Mouse (Mus musculus): ENCODE data around the gene Ints5. TPM values are rescaled to one million over a fixed set of nuclear protein-coding genes. Genes with fewer than 3 reads are reported as not detected.

Ints5 gene
- 28.9 and 29.0 TPM in 2 replicates for polyA plus RNA-seq (2012; rRNA removed; ENCODE audit: low replicate concordance)

DNA sequence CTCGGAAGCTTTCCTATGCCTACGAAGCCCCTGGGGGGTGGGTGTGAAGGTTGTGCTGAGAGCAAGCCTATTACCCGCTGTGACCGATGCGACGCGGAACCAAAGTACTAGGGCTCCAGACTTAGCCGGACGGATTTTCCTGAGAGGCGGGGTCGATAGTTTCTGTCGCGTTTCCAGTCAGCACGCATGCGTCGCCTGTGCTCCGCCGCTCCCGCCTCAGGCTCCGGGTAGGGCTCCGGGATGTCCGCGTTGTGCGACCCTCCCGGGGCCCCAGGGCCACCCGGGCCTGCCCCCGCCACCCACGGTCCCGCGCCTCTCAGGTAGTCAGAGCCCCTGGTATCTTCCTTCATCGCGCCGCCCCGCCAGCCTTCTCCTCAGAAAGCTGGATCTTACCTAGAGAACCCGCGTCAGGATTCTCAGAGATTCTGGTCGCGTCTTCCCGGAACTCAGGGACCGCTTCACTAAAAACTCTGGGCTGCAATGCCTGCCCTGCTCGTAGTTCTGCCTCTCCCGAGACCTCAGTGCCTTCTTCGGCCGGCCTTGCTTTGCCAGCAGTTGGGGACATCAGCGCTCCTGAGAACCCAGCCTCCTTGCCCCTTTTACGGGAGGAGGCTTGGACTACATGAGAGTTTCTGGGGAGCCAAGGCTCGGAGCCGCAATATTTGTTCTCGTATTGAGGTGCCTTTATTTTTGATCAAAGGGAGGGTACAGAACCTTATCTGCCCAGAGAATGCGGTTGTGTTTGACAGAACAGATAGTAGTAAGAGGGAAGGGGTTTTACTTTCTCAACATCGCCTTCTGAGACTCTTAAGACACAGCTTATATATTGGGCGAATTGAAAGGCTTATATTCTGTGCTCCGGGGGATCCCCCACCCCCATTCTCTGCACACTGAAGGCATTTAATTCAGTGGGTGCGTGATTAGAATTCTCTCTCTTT lies at the start of gene Ints5:
Ints5 (plus strand) TSS at position 177 of the 938 bp plus-strand sequence.

DNA sequence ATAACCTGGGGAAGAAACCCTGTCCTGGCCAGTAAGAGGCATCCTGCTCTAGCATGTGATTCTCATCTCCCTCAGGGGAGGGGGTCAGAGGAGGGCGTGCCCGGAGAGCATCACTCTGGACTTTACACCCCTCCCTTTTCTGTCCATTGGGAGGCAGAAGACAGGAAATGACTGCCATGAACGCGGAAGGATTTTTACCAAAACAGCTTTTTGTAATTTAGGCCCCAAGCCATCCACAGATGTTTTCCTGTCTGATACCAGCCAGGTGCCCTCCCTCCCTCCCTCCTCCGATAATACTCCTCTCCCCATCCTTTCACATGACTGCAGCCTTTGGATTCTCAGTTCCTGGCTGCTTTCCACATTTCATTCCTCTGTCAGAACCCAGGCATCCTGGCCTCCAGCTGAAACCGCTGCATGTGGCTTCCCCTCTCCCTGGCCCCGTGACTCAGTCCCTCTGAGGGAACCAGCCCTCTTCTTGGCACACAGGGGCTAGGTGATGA lies 42.4 kb upstream of the Ints5 start, which contains the start of gene Lrrn4cl:
Lrrn4cl (plus strand) TSS at position 367 of the 500 bp plus-strand sequence.

DNA sequence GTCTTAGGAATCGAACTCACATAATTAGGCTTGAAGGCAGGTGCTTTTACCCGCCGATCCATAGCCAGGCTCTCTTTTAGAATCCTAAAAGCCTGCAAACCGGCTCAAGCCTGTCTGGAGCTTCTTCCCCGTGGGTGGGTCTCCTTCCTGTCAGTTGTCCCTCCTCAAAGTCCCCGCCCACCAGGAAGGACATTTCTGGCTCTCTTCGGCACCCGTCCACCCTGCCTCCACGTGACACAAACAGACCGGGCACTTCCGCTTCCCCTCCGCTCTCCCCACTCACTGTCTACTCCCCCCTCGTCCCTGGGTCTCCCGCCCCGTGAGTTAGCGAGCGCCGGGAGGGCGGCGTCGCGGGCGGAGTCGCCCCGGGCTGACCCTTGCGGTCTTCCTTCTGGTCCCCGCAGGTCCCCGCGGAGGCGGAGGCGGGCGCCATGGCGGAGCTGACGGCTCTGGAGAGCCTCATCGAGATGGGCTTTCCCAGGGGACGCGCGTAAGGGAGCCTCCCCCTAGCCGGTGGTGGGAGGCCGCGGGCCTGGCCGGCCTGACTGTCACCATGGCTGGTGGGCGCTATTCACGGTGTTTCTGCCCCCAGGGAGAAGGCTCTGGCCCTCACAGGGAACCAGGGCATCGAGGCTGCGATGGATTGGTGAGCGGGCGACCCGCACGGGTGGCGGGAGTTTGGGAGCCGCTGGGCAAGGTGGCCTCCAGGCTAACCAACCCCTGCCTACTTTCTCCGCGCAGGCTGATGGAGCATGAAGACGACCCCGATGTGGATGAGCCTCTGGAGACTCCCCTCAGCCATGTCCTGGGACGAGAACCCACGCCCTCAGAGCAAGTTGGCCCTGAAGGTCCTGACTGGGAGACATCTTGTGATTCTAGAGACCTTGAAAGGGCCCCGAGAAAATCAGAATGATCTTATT lies 21.3 kb upstream of the Ints5 start, which contains the start of gene Ubxn1:
Ubxn1 (plus strand) TSS at position 230 of the 920 bp plus-strand sequence.

DNA sequence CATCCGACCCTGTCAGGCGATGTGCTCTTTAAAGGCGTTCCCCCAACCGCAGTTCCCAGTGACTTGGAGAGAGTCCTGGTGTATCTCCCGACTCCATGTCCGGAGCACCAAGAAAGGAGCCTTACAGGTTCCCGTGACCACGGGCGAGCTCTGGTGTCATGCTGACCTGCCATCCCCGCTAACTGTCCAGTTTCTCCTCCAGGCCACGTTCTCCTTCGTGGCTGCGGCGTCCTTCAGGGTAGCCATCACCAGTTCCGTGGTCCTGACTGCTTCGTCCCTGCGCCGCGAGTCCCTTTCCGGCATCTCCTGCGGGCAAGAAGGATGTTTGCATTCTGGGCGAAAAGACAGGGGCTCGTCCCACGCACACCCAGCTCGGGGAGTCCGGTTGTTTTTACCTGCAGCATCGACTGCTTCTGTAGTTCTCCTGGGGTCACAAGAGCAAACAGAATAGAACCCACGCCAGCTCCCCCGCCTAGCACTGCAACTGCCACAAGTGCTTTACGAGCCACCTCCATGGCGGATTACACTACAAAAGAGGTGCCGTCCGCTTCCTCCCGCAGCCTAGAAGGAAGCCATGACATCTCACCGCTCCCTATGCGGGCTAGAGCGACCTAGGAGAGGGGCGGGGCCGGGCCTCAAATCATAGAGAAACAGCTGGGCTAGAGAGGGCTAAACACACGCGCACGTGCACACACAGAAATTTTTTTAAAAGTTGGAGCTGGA lies 12.3 kb upstream of the Ints5 start, which contains the start of gene Uqcc3:
Uqcc3 (minus strand) TSS at position 613 of the 723 bp plus-strand sequence.

DNA sequence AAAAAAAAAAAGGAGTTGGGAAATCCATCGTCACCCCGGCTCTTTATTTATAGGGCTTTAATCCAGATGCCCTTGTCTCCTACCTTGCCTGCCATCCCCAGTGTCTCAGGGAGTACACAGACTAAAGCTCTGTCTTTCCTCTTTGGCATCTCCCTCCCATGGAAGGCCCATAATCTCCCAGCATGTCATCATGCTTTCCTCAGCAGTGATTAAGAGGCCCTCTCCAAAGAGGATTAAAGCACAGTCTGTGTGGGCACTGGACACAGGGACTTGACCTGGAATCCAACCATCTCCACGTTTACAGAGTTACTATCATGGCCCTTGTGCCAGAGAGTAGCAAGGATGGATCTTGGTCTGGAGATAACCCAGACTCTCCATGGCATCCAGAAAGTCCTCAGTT lies 9.2 kb upstream of the Ints5 start, which contains the start of the genes Lbhd1 and Gm49403:
Lbhd1 (plus strand) TSS at position 117 of the 400 bp plus-strand sequence.
Gm49403 (plus strand) TSS at position 315 of the 400 bp plus-strand sequence.

DNA sequence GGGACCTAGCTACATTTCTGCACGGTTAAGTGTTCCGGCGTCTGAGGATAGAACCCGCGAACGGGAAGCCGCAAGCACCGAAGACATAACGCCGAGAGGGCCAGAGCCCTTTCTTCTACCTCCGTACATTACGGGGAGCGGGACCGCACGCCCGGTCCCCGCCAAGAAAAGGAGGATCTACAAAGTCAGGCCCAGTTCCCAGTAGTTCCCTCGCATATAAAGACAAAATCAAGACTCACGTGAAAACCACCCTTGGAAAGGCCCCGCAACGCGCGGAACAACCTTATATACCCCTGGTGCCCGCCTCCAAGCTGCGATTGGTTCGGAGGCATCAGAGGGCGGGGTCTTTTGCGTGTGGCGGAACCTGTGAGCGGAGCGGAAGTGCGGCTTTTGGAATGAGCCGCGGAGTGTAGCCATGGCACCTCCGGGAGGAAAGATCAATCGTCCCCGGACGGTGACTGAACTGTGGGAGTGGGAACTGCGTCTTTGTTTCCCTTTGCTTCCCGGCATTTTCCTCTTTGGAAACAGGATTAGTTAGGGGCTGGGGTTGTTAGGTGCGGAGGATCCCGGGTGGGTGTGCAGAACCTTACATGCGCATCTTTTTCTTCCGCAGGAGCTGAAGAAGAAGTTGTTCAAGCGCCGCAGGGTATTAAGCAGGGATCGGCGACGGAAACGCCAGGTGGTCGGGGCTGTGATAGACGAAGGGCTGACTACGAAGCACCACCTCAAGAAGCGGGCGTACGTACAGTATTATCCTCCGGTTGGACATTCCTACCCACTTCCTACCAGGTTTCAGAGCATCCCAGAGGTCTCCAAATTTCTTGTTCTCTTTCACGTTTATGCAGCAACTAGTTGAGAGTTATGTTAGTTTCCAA lies 4.1 kb upstream of the Ints5 start, which contains the start of the genes 1810009A15Rik and Gm49416:
1810009A15Rik (plus strand) TSS at position 343 of the 875 bp plus-strand sequence.
Gm49416 (plus strand) TSS at position 416 of the 875 bp plus-strand sequence.

DNA sequence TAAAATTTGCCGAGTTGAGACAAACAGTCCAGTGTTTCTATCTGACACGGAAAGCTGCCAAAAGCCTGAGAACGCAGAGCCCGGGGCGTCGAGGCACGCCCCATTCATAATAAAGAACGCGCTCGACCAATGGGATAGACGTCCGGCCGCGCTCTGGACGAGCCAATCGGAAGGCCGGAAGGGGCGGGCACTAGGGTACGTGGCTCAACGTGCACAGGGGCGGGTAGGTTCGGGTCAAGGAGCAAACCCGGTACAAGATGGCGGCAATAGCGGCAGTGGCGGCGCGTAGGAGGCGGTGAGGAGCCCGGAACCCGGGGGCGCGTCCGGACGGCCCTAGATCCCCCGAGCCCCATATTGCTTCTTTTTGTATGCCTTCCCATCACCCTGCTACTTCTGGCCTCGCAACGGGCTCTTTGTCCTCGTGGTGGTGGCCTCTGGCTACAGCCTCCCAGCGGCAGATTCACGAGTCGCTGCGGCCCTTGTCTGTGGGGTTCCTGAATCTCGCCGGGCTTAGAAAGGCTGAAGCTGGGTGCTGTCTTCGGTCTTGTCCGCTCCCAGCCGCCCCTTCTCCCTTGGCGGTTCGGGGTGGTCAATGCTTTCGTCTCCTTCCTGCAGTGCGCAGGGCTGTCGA lies 5.2 kb downstream of the Ints5 start, which contains the start of gene Ganab:
Ganab (plus strand) TSS at position 207 of the 631 bp plus-strand sequence.

DNA sequence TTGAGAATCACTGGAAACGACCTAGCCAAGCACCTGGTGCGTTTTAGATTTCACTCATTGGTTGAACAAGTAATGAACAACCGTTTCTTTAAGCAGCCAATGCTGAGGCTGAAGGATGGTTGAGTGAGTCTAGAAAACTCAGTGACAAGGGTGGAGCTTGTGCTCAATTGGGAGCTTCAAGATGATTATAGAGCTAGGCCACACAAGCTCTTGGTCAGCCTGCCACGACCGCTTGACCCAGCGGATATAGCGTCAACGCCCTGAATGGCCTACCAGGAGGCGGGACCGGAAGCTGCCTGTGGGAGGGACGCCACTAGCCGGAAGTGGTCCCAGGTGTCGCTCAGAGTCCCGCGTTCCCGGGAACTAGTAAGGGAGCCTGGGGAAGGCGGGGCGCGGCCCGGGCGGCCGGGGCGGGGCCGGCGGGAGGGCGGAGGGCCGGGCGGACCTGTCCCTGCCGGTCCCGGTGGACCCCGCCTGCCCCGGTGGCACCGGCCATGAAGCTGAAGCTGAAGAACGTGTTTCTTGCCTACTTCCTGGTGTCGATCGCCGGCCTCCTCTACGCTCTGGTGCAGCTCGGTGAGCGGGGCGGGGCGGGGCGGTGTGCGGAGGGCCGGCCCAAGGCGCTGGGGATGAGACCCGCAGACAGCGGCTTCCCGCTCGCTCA lies 27.4 kb downstream of the Ints5 start, which contains the start of gene B3gat3:
B3gat3 (plus strand) TSS at position 302 of the 664 bp plus-strand sequence.

DNA sequence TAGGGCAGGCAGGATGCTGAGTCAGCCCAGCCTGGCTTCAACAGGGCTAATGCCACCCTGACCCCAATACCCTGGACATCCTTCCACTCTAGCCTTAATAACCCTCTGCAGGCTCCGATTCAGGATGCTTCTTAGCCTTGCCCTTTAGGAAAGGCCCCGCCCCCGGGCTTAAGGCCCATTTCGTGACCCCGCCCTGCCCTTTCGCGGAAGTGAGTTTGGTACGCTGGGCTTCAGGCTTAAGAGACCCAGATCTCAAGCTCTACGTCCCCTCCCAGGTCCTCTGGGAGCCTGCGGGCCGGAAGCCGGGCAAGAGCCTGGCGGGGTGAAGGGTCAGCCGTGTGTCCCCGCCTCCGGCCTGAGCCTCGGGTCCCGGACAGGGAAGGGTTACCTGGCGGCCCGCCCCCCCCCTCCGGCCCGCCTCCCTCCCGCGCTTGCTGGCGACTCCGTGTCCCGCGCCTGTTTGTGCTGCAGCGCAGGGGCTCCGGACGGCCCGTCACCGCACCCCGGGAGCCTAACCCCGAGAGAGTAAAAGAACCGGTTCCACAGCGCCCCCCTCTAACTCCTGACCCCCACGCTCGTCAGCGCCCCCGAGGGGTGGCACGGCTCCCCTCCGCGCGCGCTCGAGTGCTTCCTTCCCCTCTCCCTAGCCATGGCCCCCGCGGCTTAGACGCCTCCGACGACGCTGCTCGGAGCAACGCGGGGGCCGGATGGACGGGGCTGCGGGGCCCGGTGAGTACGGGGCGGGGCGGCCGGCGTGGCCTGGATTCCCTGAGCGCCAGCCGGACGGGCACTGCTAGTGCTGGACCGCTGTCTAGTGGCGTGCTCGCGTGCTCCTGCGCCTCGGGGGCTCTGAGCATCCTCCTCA lies 36.7 kb downstream of the Ints5 start, which contains the start of the genes Rom1 and Eml3:
Rom1 (minus strand) TSS at position 133 of the 865 bp plus-strand sequence.
Eml3 (plus strand) TSS at position 329 of the 865 bp plus-strand sequence.

DNA sequence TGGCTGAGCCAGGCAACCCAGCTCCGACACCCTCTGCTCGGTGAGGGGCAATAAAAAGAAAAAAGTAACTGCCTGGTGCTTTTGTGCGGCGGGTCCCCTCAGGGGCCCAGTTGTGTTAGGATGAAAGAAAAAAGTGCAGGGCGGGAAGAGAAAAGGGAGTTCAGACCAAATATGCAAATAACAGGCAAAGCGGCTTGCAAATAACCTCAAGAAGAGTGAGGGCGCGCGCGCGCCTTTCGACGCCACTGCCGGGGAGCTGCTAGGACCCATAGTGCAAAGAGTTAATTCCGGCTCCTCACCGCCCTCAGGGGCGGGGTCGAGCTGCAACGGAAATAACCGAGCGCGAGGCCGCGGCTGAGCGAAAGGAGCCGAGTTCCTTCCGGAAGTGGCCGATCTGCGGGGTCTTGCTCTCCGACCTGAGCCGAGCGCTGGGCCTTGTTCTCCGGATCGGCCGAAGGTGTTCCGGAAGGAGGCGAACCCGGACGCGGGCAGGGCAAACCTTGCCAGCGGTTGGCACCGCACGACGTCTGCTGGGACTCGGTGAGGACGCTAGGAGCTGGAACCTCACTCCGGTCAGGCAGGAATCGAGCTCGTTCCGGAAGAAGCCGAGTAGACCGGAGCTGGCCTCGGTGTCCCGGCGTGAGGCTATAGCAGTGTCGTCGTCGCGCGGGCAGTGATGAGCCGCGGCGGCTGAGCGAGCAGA lies 48.9 kb downstream of the Ints5 start, which contains the start of gene Mta2:
Mta2 (plus strand) TSS at position 361 of the 703 bp plus-strand sequence.

Other genes with a start within 250 kb of the Ints5 start
- gene Chrm1, start 229.2 kb upstream of the Ints5 start, polyA plus RNA-seq (2012; rRNA removed; ENCODE audit: low replicate concordance) = 3.0 and 3.4 TPM in 2 replicates
- gene Slc3a2, start 169.6 kb upstream of the Ints5 start, polyA plus RNA-seq (2012; rRNA removed; ENCODE audit: low replicate concordance) = 156 and 200 TPM in 2 replicates
- gene Wdr74, start 157.2 kb upstream of the Ints5 start, polyA plus RNA-seq (2012; rRNA removed; ENCODE audit: low replicate concordance) = 25.6 and 42.9 TPM in 2 replicates
- not detected in 2 replicates for gene 1700092M07Rik, start 152.3 kb upstream of the Ints5 start, polyA plus RNA-seq (2012; rRNA removed; ENCODE audit: low replicate concordance)
- gene Stx5a, start 151.6 kb upstream of the Ints5 start, polyA plus RNA-seq (2012; rRNA removed; ENCODE audit: low replicate concordance) = 73.4 and 84.9 TPM in 2 replicates
- 75.3 and 140 TPM in 2 replicates for gene Nxf1, start 135.9 kb upstream of the Ints5 start, polyA plus RNA-seq (2012; rRNA removed; ENCODE audit: low replicate concordance)
- gene Tmem223, start 122.0 kb upstream of the Ints5 start, polyA plus RNA-seq (2012; rRNA removed; ENCODE audit: low replicate concordance) = 300 and 304 TPM in 2 replicates
- 133 and 165 TPM in 2 replicates for gene Tmem179b, start 118.5 kb upstream of the Ints5 start, polyA plus RNA-seq (2012; rRNA removed; ENCODE audit: low replicate concordance)
- 15.2 and 17.4 TPM in 2 replicates for gene Taf6l, start 106.6 kb upstream of the Ints5 start, polyA plus RNA-seq (2012; rRNA removed; ENCODE audit: low replicate concordance)
- 30.3 and 61.5 TPM in 2 replicates for gene Polr2g, start 94.4 kb upstream of the Ints5 start, polyA plus RNA-seq (2012; rRNA removed; ENCODE audit: low replicate concordance)
- gene Zbtb3, start 90.5 kb upstream of the Ints5 start, polyA plus RNA-seq (2012; rRNA removed; ENCODE audit: low replicate concordance) = 2.4 and 3.2 TPM in 2 replicates
- gene Ttc9c, start 73.7 kb upstream of the Ints5 start, polyA plus RNA-seq (2012; rRNA removed; ENCODE audit: low replicate concordance) = 10.7 and 20.5 TPM in 2 replicates
- 13.8 and 14.4 TPM in 2 replicates for gene Hnrnpul2, start 73.0 kb upstream of the Ints5 start, polyA plus RNA-seq (2012; rRNA removed; ENCODE audit: low replicate concordance)
- gene AC129217.1, start 63.2 kb upstream of the Ints5 start, polyA plus RNA-seq (2012; rRNA removed; ENCODE audit: low replicate concordance) = not detected in 2 replicates
- 568 and 621 TPM in 2 replicates for gene Bscl2, start 55.5 kb upstream of the Ints5 start, polyA plus RNA-seq (2012; rRNA removed; ENCODE audit: low replicate concordance)
- gene Gng3, start 53.8 kb upstream of the Ints5 start, polyA plus RNA-seq (2012; rRNA removed; ENCODE audit: low replicate concordance) = 0.34 and 0.65 TPM in 2 replicates
- 14.0 and 20.9 TPM in 2 replicates for gene Lrrn4cl, start 42.2 kb upstream of the Ints5 start, polyA plus RNA-seq (2012; rRNA removed; ENCODE audit: low replicate concordance)
- gene Ubxn1, start 21.5 kb upstream of the Ints5 start, polyA plus RNA-seq (2012; rRNA removed; ENCODE audit: low replicate concordance) = 98.5 and 113 TPM in 2 replicates
- gene Uqcc3, start 12.1 kb upstream of the Ints5 start, polyA plus RNA-seq (2012; rRNA removed; ENCODE audit: low replicate concordance) = 24.0 and 25.0 TPM in 2 replicates
- gene Lbhd1, start 9.3 kb upstream of the Ints5 start, polyA plus RNA-seq (2012; rRNA removed; ENCODE audit: low replicate concordance) = 1.1 and 3.0 TPM in 2 replicates
- not detected in 2 replicates for gene Gm49403, start 9.1 kb upstream of the Ints5 start, polyA plus RNA-seq (2012; rRNA removed; ENCODE audit: low replicate concordance)
- 9.6 and 10.3 TPM in 2 replicates for gene 1810009A15Rik, start 4.2 kb upstream of the Ints5 start, polyA plus RNA-seq (2012; rRNA removed; ENCODE audit: low replicate concordance)
- gene Gm49416, start 4.1 kb upstream of the Ints5 start, polyA plus RNA-seq (2012; rRNA removed; ENCODE audit: low replicate concordance) = not detected in 2 replicates
- gene Ganab, start 5.1 kb downstream of the Ints5 start, polyA plus RNA-seq (2012; rRNA removed; ENCODE audit: low replicate concordance) = 97.1 and 165 TPM in 2 replicates
- gene B3gat3, start 27.4 kb downstream of the Ints5 start, polyA plus RNA-seq (2012; rRNA removed; ENCODE audit: low replicate concordance) = 79.0 and 149 TPM in 2 replicates
- gene Rom1, start 36.4 kb downstream of the Ints5 start, polyA plus RNA-seq (2012; rRNA removed; ENCODE audit: low replicate concordance) = 15.7 and 17.6 TPM in 2 replicates
- 70.7 and 78.1 TPM in 2 replicates for gene Eml3, start 36.5 kb downstream of the Ints5 start, polyA plus RNA-seq (2012; rRNA removed; ENCODE audit: low replicate concordance)
- 17.1 and 24.8 TPM in 2 replicates for gene Mta2, start 48.9 kb downstream of the Ints5 start, polyA plus RNA-seq (2012; rRNA removed; ENCODE audit: low replicate concordance)
- 20.2 and 22.1 TPM in 2 replicates for gene Tut1, start 60.8 kb downstream of the Ints5 start, polyA plus RNA-seq (2012; rRNA removed; ENCODE audit: low replicate concordance)
- gene Eef1g, start 74.0 kb downstream of the Ints5 start, polyA plus RNA-seq (2012; rRNA removed; ENCODE audit: low replicate concordance) = 173 and 301 TPM in 2 replicates
- gene Ahnak, start 96.3 kb downstream of the Ints5 start, polyA plus RNA-seq (2012; rRNA removed; ENCODE audit: low replicate concordance) = 27.4 and 46.3 TPM in 2 replicates
- 32.8 and 35.9 TPM in 2 replicates for gene Scgb1a1, start 195.0 kb downstream of the Ints5 start, polyA plus RNA-seq (2012; rRNA removed; ENCODE audit: low replicate concordance)
- gene Asrgl1, start 242.6 kb downstream of the Ints5 start, polyA plus RNA-seq (2012; rRNA removed; ENCODE audit: low replicate concordance) = 2.2 and 3.0 TPM in 2 replicates

Measured in mammary gland, adult 2 months (tissue).